Comparison of ENCODE assay signal across 12 mouse cellular contexts in genomic region chr8:126669154-126669553, GRCm38 (mm10).
A peak's percentile ranks its signal among the peaks of the same experiment; 100 is the strongest.
DNase-seq lines count a peak whose midpoint lies in the region; ATAC-seq lines count a peak whose summit lies in the region.
"Had no signal": no experiment of that assay in that cellular context is flagged by ENCODE, and none has a peak within 500 bp of the region (broad histone marks: within the 10 kb centered on the region; RNA-seq: fewer than 3 reads in every experiment).

No protein-coding gene starts in this region.

- no peak overlapping the region for H3K4me2 ChIP-seq in hindbrain, embryonic 13.5 days
- no peak overlapping the region for H3K4me2 ChIP-seq in hindbrain, embryonic 16.5 days (ENCODE audit: low read length)
- H3K4me2 ChIP-seq in embryonic facial prominence, embryonic 11.5 days (ENCODE audit: low read depth, low read length), result no peak overlapping the region
- H3K4me2 ChIP-seq in liver, embryonic 11.5 days, result no peak overlapping the region
- H3K4me2 ChIP-seq in midbrain, embryonic 11.5 days, result no peak overlapping the region
- H3K4me2 ChIP-seq: intestine, embryonic 15.5 days had no signal

- H3K27ac ChIP-seq in hindbrain, embryonic 13.5 days, result peak overlapping the region; percentile 99; the same call in 1 of the 2 replicates
- H3K27ac ChIP-seq in hindbrain, embryonic 16.5 days (ENCODE audit: low read depth, low read length), result no peak overlapping the region
- H3K27ac ChIP-seq in embryonic facial prominence, embryonic 11.5 days (replicated peaks; ENCODE audit: low read depth, low read length), result peak overlapping the region; percentile 6; the same call in 1 of the 2 replicates
- no peak overlapping the region for H3K27ac ChIP-seq in liver, embryonic 11.5 days (ENCODE audit: low read depth, low read length)
- no peak overlapping the region for H3K27ac ChIP-seq in midbrain, embryonic 11.5 days (ENCODE audit: low read depth, low read length)

- peak; percentile 80 for DNase-seq in embryo, embryonic 10.5 days (ENCODE audit: low spot score)
- DNase-seq in embryonic facial prominence, embryonic 11.5 days (ENCODE audit: low spot score), result peak; percentile 27
- DNase-seq in kidney, postnatal 36 days, result peak; percentile 49 to 69
- no peak for DNase-seq in spleen, postnatal 10 days (ENCODE audit: low spot score in 2 of 2)
- DNase-seq in liver, embryonic 11.5 days (ENCODE audit: low spot score), result no peak
- no peak for DNase-seq in midbrain, embryonic 11.5 days (ENCODE audit: low spot score, missing footprints)
- DNase-seq: lung, postnatal 36 days had no signal

- no peak for ATAC-seq in hindbrain, embryonic 13.5 days (ENCODE audit: low FRiP score)
- no peak for ATAC-seq in hindbrain, embryonic 16.5 days
- ATAC-seq in embryonic facial prominence, embryonic 11.5 days (replicated peaks; ENCODE audit: insufficient number of reproducible peaks, low FRiP score, low TSS enrichment, low read depth), result no peak
- ATAC-seq in liver, embryonic 11.5 days (replicated peaks; ENCODE audit: low FRiP score), result no peak
- no peak for ATAC-seq in midbrain, embryonic 11.5 days (ENCODE audit: low FRiP score)
- ATAC-seq: activated CD4-positive, CD25-positive, alpha-beta regulatory T cell, adult 4 months; intestine, embryonic 15.5 days had no signal

- peaks cover 58% of the 10 kb centered on the region for H3K4me1 ChIP-seq in hindbrain, embryonic 13.5 days (replicated peaks)
- H3K4me1 ChIP-seq in hindbrain, embryonic 16.5 days (ENCODE audit: control insufficient read depth, insufficient read depth, low read depth, low read length), result peaks cover 45% of the 10 kb centered on the region
- H3K4me1 ChIP-seq in embryonic facial prominence, embryonic 11.5 days (ENCODE audit: control insufficient read depth, insufficient read depth, low read length), result peaks cover 16% of the 10 kb centered on the region
- H3K4me1 ChIP-seq in liver, embryonic 11.5 days (replicated peaks; ENCODE audit: control insufficient read depth, insufficient read depth, low read length), result peaks cover 26% of the 10 kb centered on the region
- H3K4me1 ChIP-seq in midbrain, embryonic 11.5 days (ENCODE audit: control insufficient read depth, insufficient read depth, low read length), result peaks cover 27% of the 10 kb centered on the region

- H3K9ac ChIP-seq in hindbrain, embryonic 13.5 days, result no peak overlapping the region
- no peak overlapping the region for H3K9ac ChIP-seq in hindbrain, embryonic 16.5 days (ENCODE audit: low read depth, low read length)
- no peak overlapping the region for H3K9ac ChIP-seq in embryonic facial prominence, embryonic 11.5 days (replicated peaks; ENCODE audit: low read length)
- H3K9ac ChIP-seq in liver, embryonic 11.5 days (ENCODE audit: low read depth, low read length), result no peak overlapping the region
- H3K9ac ChIP-seq in midbrain, embryonic 11.5 days (ENCODE audit: low read length), result no peak overlapping the region

- no peak overlapping the region for H3K4me3 ChIP-seq in hindbrain, embryonic 13.5 days
- H3K4me3 ChIP-seq in hindbrain, embryonic 16.5 days (ENCODE audit: low read length), result no peak overlapping the region
- no peak overlapping the region for H3K4me3 ChIP-seq in embryonic facial prominence, embryonic 11.5 days (ENCODE audit: low read depth, low read length)
- no peak overlapping the region for H3K4me3 ChIP-seq in liver, embryonic 11.5 days (ENCODE audit: low read depth, low read length)
- no peak overlapping the region for H3K4me3 ChIP-seq in midbrain, embryonic 11.5 days (ENCODE audit: low read depth, low read length)
- H3K4me3 ChIP-seq: intestine, embryonic 15.5 days; myocyte had no signal

- H3K9me3 ChIP-seq in hindbrain, embryonic 13.5 days, result no peaks in the 10 kb centered on the region
- H3K9me3 ChIP-seq in hindbrain, embryonic 16.5 days (ENCODE audit: control insufficient read depth, low read length), result no peaks in the 10 kb centered on the region
- no peaks in the 10 kb centered on the region for H3K9me3 ChIP-seq in embryonic facial prominence, embryonic 11.5 days (replicated peaks; ENCODE audit: control insufficient read depth, low read length)
- H3K9me3 ChIP-seq in liver, embryonic 11.5 days (ENCODE audit: control insufficient read depth, low read length), result no peaks in the 10 kb centered on the region
- no peaks in the 10 kb centered on the region for H3K9me3 ChIP-seq in midbrain, embryonic 11.5 days (ENCODE audit: control insufficient read depth, low read length)
- H3K9me3 ChIP-seq: intestine, embryonic 15.5 days had no signal

- no peaks in the 10 kb centered on the region for H3K27me3 ChIP-seq in hindbrain, embryonic 13.5 days
- H3K27me3 ChIP-seq in hindbrain, embryonic 16.5 days (replicated peaks; ENCODE audit: control insufficient read depth, insufficient read depth, low read length), result no peaks in the 10 kb centered on the region
- no peaks in the 10 kb centered on the region for H3K27me3 ChIP-seq in embryonic facial prominence, embryonic 11.5 days (ENCODE audit: control insufficient read depth, insufficient read depth, low read length)
- H3K27me3 ChIP-seq in liver, embryonic 11.5 days (replicated peaks; ENCODE audit: control insufficient read depth, insufficient read depth, low read length), result no peaks in the 10 kb centered on the region
- H3K27me3 ChIP-seq in midbrain, embryonic 11.5 days (ENCODE audit: control insufficient read depth, insufficient read depth, low read length), result no peaks in the 10 kb centered on the region
- H3K27me3 ChIP-seq: intestine, embryonic 15.5 days had no signal

- no peaks in the 10 kb centered on the region for H3K36me3 ChIP-seq in hindbrain, embryonic 13.5 days
- H3K36me3 ChIP-seq in hindbrain, embryonic 16.5 days (ENCODE audit: control insufficient read depth, insufficient read depth, low read length), result no peaks in the 10 kb centered on the region
- no peaks in the 10 kb centered on the region for H3K36me3 ChIP-seq in embryonic facial prominence, embryonic 11.5 days (replicated peaks; ENCODE audit: control insufficient read depth, insufficient read depth, low read depth, low read length)
- no peaks in the 10 kb centered on the region for H3K36me3 ChIP-seq in liver, embryonic 11.5 days (ENCODE audit: control insufficient read depth, insufficient read depth, low read length)
- H3K36me3 ChIP-seq in midbrain, embryonic 11.5 days (ENCODE audit: control insufficient read depth, insufficient read depth, low read length), result no peaks in the 10 kb centered on the region
- H3K36me3 ChIP-seq: intestine, embryonic 15.5 days had no signal

- WGBS in hindbrain, embryonic 13.5 days, result 67% methylated on average over 6 of the region's 6 CpGs
- WGBS in hindbrain, embryonic 16.5 days, result 71% methylated on average over 6 of the region's 6 CpGs
- 27% methylated on average over 6 of the region's 6 CpGs for WGBS in embryonic facial prominence, embryonic 11.5 days
- WGBS in liver, embryonic 11.5 days, result 61% methylated on average over 6 of the region's 6 CpGs
- WGBS in midbrain, embryonic 11.5 days, result 62% methylated on average over 6 of the region's 6 CpGs

Comparison
In these comparisons a context has a peak if more than half of its experiments do, and no peak if none do; other contexts are left out.
1. H3K27ac ChIP-seq: peak in hindbrain, embryonic 13.5 days (single experiment) and embryonic facial prominence, embryonic 11.5 days (single experiment); none in hindbrain, embryonic 16.5 days (single experiment), liver, embryonic 11.5 days (single experiment) and midbrain, embryonic 11.5 days (single experiment).
2. DNase-seq: peak in embryo, embryonic 10.5 days (single experiment), embryonic facial prominence, embryonic 11.5 days (single experiment) and kidney, postnatal 36 days (2 of 2); none in spleen, postnatal 10 days (0 of 2), liver, embryonic 11.5 days (single experiment) and midbrain, embryonic 11.5 days (single experiment).